Mouse (Mus musculus): Measurements from ENCODE around the gene Emilin3. TPM values are rescaled to one million over a fixed set of nuclear protein-coding genes. Genes with fewer than 3 reads are reported as not detected.
"Not testable (repeated sequence)": the region's sequence is repeated elsewhere in the genome, so short reads cannot be mapped to it uniquely, and the experiment has no call there.

Emilin3 gene
- 1 to 10 TPM; 8.8 to 9.6 TPM for total RNA-seq (2021)

DNA sequence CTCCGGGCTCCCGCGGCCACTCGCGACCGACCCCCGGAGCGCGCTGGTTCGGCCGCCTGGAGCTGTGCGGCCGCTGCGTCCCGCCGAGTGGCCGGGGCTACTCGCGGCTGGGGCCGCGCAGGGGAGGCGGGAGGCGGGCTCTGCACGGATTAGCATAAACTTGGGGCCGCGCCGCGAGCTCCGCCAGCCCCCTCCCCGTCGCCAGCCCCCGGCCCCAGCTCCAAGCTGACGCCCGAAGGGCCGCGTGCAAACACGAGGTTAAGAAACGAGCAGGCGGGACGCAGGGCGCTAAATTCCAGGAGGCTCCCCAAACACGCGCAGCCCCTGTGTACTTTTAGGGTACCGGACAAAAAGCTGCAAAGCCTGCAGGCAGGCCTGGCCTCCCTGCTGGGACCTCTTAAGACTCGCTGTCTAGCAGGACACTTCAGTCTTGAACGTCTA is at the start of gene Emilin3:
Gene Emilin3, minus strand, starts transcription at position 98 of the 441 bp plus-strand sequence.
- DNase-seq = peak; percentile 27

DNA sequence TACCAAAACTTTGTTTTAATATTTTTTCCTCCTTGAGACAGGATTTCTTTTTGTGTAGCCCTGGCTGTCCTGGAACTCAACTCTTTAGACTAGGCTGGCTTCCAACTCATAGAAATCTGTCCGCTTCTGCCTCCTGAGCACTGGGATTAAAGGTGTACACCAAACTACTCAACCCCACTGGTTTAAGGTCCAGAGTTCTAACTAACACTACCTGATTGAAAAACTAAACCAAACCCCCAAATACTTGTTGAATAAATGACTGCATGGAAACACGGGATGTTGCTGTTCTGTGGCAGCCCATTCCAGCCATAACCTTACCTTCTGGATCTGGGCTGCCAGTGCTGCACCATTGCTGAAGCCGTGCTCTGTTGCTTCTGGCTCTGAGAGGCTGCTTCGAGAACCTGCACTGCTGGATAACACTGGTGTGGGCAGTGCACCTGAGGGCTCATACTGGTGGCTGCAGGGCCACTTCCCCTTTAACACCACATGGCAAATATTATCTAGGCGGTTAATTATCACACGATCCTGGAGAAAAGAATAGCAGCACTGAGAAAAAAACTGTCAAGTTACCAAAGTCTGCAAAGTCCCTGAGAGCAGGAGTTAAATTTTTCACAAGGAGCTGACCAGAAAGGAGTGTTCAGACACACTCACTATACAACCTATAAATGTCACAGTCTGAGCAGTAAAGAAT is 49.0 kb upstream of the Emilin3 start:
- no peak for DNase-seq

DNA sequence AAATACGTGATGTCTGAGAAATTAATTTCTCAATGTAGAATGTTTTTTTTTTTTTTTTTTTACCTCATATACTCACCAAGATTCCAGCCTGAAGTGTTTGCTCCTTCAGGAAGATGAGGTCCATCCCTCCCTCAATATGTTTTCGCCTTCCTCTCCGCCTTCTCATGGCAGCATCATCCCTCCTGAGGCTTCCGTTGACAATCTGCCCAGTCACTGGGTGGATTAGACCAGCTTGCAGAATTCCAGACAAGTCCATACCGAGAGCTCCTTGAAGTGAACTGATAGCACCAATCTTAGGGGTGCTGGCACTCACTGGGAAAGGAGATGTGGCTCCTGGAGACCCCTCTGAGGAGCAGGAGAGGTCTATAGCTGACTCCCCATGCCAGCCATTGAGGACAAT is 47.8 kb upstream of the Emilin3 start:
- no peak for DNase-seq

DNA sequence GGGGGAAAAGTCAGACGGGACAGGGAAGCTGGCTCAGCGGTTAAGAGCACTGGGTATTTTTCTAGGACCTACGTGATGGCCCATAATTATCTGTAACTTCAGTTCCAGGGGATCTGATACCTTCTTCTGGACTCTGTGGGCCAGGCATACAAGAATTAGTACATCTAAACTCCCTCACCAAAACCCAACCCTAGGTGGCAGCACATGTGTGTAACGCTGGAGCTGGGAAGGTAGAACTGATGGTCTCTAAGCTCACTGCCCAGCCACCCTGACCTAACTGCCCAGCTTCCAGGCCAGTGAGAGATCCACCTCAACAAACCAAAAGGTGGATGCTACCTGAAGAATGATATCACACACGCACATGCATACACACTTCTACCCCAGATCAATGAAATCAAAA is 46.6 kb upstream of the Emilin3 start:
- DNase-seq = peak; percentile 59

DNA sequence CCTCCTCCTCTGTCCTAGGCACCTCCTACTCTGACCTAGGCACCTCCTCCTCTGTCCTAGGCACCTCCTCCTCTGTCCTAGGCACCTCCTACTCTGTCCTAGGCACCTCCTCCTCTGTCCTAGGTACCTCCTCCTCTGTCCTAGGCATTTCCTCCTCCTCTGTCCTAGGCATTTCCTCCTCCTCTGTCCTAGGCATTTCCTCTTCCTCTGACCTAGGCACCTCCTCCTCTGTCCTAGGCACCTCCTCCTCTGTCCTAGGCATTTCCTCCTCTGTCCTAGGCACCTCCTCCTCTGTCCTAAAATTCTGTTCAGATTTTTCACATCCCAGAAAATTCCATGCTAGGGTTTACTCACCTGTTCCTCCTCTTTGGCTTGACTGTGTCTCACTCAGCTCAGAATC is 45.7 kb upstream of the Emilin3 start:
- DNase-seq = not testable (repeated sequence)

DNA sequence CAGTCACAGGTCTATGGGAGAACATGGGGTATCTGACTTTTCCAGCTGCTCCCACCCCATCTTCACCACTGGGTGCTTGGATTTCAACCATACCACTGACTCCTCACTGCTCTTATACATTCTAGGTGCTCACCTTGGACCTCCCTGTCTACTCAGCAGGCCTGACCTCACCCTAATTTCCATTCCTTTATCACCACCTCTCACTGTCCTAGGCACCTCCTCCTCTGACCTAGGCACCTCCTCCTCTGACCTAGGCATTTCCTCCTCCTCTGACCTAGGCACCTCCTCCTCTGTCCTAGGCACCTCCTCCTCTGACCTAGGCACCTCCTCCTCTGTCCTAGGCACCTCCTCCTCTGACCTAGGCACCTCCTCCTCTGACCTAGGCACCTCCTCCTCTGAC is 45.2 kb upstream of the Emilin3 start:
- not testable (repeated sequence) for DNase-seq

DNA sequence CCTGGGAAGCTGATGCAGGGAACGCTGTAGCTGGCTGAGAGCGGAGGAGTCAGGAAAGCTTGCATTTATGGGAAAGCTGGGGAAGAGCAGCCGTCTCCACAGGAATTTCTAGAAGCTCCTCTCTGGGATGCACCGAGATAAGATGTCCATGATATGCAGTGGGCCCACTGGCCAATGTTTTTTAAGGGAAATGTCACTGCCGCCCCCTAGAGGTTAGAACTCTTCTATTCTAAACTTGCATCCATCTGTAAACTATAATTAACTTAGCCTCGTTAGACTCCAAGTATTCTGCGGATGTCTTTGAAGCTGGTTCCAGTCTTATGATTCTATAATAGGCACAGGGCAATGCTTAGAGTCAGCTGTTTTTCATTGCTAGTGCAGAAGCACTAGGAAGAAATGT is 43.2 kb upstream of the Emilin3 start:
- DNase-seq = peak; percentile 36

DNA sequence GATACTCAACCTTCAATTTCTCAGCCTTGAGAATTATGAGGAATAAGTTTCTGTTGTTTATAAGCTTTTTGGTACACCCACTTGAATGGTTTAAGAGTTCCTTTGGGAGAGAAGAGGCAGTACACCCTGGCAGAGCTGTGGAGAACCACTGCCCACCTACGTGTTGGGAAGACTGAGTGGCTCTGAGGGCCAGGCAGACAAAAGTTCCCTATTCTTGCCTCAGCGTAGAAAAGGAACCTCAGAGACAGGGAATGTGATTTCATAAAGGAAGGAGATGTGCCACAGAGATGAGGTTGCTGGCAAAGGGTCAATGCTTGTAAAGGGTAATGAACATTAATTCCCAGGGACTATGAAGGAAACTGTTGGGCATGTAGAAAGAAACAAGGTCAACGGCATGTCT is 42.4 kb upstream of the Emilin3 start:
- no peak for DNase-seq

DNA sequence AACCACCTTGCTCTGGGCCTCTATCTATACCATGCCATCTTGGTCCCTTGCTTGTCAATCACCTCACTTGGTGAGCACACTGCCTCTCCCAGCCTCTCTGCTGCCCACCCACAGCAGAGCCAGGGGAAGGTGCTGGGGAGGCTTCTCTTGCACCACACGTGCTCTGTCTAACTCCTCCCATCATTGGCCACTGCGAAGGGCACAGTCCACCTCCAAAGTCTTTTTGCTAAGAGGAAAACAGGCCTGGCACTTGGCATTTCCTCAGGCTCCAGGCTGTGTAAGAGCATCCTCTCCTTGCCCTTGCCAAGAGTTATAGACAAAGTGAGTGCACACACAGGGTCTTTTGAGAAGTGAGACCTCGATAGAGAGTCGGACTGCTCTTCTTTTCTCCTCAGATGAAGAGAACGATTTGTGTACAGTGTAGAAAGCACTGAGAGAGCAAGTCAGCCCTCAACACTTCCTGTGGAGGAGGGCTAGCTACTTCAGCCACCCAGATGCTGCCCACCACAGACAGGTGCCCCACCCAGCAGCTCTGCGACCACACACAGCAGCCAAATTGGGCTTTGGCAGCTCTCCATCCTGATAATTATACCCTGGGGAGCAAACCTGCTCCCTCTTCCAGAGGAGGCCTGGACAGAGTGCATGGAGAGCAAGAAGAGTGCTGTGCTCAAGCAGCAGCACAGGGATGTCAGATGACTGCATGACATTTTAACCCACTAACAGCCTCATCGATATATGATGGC is 41.2 kb upstream of the Emilin3 start:
- DNase-seq = no peak

DNA sequence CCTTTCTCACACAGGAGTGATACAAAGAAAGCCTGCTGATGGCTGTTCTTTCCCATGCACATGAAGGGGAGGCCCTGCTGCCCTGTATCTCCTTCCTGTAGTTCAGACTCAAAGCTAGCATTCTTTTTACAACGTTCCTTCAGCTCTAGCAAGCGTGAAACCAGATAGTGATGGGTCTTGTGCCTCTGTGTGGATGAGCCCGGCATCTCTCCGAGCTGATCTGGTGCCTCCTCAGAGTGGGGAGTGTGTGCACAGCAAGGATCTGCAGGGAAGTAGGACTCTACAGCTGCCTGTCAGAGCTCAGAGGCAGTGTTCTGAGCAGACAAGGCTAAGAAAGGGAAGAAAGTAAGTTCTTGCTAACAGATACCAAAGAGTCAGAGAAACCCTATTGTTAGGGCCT is 39.5 kb upstream of the Emilin3 start:
- no peak for DNase-seq

DNA sequence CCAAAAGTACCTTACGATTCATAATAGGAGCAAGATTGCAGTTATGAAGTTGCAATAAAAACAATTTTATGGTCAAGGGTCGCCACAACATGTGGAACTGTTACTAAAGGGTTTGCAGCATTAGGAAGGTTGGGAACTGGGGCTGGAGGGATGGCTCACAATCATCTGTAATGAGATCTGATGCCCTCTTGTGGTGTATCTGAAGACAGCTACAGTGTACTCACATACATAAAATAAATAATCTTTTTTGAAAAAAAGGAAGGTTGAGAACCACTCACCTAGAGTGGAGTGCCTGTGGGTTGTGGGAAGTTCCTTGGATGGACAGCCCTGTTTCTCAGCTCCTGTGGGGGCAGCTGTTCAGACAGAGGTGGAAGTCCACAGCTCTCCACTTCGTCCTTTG is 30.3 kb upstream of the Emilin3 start:
- DNase-seq = no peak

DNA sequence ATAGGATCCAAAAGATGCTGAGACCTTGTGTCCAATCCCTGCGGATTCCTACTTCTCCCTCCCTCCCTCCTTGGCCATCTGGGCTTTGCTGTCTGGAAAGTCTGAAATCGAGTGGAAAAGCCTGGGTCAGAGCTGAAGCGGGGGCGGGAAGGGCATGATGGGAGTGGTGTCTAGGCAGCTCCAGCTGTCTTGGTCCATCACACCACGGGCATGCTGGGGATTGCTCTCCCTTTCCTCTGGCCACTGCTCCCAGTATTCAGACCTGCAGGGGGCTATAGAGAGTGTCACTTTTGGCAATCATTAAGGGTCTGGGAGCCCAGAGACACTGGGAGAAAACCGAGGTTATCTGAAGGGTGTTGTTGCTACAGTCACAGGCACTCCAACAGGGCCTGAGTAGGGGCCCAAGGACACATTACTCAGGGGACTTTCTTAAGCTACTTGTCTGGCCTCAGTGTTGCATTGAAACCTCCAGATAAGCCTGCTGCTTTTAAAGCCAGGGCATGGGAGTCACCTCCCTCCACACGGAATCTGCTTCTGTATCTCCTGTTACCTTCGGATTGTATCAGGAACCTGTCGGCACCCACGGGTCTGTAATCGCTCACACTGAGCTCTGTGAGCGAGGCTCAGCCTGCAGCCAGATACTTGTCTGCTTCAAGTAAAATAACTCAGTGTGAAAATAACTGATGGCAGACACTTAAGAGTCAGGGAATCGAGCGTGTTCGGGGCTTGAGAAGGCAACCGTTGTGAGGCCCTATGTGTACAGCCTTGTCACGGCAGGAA is 29.0 kb upstream of the Emilin3 start:
- DNase-seq = peak; percentile 45

DNA sequence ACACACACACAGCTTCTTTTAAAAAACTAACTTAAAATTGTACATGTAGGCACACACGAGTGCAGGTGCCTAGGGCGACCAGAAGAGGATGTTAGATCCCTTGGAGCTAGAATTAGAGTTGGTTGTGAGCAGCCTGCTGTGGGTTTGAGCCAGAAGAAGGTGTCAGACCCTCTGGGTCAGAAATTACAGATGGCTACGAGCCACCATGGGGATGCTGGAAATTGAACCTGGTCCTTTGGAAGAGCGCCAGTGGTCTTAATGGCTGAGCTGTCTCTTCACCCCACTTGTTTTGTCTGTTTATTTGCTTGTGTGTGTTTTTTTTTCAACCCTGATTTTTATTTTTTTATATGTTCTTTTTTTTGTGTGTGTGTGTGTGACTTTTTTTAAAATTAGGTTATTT is 22.3 kb upstream of the Emilin3 start:
- DNase-seq = no peak

DNA sequence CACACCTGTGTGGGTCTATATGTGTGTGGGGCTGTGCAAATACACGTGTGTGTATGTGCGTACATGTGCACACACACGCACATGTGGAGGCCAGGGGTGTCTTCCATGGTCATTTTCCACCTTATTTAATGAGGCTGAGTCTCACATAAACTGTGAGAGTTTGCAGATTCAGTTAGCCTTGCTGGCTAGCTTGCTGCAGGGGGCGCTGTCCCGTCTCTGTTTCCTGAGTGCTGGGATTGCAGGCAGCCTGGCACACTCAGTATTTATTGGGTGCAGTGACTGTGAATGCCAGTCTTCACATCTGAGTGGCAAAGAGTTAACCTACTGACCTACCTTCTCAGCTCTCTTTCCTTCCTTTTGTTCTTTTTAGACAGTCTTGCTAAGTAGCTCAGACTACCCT is 21.8 kb upstream of the Emilin3 start:
- no peak for DNase-seq

DNA sequence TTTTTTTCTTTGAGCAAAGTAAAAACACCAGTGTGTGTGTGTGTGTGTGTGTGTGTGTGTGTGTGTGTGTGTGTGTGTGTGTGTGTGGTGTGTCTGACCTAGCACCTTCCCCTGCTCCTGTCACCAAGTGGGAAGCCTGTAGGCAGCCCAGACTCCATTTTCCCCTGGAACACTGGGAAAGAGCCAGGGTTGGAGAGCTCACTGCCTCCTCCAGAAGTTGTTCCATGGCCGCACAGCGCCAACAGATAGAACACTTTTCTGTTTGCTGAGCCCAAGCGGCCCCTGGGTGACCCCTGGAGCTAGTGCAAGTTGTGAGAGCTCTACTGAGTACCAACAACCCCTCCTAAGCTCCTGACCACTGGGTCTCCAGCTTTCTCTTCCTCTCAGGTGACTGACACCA is 20.9 kb upstream of the Emilin3 start:
- peak; percentile 41 for DNase-seq

DNA sequence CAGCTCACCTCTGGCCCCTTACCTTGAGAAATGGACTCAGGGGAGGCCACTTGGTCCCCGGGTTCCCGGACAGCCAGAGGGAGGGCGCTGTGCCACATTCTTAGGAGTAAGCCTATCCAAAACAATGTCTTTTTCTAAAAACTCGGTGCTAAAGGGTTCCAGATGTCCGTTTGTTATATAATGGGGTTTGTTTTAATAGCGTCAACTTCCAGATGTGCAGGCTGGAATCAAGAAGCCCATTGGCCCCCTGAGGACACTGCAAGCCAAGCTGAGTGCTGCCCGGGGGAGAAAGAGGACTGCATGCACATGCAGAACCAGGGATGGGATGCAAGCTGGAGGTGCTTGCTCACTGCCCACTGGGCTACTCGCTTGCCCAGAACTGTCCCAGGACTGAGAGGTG is 20.2 kb upstream of the Emilin3 start:
- DNase-seq = peak; percentile 32

DNA sequence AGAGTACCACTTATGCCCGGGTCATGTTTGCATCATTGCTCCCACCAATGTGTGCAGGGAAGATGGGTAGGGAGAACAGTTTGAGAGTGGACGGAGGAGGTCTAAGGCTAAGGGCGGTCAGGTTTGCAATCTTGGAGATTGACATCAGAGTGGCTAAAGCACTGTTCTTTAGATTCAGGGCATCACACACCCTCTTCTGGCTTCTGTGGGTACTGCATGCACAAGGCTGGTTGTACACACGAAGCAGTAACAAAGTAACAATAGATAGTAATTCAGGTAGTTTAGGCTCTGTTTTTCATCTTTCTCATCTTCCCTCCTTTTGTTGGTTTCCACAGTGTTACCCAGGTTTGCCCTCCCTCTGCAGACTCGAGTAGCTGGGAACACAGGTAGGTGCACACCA is 19.2 kb upstream of the Emilin3 start:
- no peak for DNase-seq

DNA sequence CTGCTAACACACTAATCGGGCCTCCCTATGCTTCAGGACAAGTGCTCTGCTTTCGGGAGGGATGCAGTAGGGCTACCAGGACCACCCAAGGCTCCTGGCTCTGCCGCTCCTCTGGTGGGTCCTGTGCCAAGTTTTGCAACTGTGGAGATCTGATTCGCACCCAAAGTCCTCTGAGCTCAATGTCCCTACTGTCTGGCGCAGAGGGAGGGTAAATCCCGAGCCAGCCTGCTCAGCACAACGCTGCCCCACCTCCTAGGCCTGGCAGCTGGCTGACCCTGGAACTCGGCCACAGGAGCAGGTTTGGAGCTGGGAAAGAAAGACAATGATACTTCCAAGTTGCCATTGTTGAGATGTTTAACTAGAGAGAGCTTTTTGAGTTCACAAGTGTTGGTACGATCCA is 13.1 kb upstream of the Emilin3 start:
- no peak for DNase-seq

DNA sequence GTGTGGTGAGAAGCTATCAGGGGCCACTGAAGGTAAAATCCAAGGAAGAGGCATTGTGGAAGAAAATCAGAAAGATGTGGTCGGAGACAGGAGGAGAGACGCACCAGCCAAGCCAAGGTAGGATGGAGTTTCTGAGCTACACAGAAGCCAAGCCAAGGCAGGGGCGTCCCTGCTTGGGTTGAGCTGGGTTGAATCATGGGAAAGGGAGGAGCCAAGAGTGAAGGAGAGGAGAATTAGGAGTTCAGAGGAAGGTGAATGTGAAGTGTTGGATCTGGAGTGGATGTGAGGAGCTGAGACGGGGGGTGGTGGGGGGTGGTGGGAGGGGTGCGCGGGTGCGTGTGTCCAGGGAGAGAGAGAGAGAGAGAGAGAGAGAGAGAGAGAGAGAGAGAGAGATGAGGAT is 9.2 kb upstream of the Emilin3 start:
- no peak for DNase-seq

DNA sequence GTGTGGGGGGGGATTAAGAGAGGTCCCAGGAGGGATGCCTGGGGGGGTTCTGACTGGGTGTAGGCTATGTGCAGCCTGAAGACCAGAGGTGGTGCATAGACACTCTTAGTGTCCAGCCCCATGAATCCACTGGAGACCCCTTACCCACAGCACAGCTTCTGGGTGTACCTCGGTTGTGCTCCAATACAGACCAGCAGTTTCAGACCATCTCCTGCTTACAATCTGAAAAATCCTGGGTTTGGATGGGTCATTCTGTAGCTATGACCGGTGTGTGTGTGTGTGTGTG is 6.7 kb upstream of the Emilin3 start:
- DNase-seq = no peak

DNA sequence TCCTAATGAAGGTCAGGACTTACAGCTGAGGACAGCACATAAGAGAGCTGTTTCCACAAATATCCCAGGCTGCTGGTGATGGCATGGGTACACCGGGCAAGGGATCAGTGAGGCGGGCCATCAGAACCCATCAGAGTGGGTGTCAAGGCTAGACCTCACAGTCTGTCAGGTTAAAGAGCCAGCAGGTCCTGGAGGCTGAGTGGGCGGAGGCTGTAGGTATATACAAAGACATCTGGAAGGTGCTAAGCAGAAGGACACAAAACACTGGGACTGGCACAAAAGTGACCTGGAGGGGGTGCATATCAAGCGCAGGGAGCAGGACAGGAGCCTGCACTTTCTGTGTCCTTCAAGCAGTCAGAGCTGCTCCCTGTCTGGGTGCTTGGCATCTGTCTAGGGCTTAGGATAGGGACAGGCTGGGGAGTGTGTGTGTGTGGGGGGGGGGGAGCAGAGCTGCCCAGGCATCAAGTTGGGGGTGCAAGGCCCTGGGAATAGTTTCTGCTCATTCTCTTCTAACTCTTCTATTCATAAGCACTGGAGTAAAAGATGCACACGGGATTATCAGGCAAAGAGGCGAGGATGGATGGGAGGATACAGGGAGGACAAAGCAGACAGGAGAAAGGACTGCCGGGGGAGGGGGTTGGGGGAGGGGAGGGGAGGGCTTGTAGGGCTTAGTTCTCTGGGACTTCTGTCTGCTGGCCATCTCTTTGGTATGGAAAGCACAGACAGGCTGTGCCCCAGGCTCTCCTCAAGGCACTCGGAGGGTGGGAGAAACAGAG is 6.2 kb upstream of the Emilin3 start:
- no peak for DNase-seq

DNA sequence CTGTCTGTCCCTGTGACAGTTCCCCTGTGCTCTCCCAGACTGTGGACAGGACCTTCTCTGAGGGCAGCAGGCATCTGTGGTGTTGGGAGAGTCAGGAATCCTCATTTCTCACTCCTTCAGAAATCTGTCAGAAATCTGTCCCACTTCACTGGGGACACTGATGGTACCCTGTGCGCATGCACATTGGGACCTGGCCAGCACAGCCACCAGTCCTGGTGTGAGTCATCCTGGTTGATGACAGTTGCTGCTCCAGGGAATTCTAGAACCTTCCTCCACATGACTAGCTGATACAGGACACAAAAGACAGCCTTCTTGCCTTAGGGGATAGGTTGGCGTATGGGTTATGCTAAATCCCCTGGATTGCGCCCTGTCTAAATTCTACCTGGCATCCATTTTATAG is 5.2 kb upstream of the Emilin3 start:
- no peak for DNase-seq

DNA sequence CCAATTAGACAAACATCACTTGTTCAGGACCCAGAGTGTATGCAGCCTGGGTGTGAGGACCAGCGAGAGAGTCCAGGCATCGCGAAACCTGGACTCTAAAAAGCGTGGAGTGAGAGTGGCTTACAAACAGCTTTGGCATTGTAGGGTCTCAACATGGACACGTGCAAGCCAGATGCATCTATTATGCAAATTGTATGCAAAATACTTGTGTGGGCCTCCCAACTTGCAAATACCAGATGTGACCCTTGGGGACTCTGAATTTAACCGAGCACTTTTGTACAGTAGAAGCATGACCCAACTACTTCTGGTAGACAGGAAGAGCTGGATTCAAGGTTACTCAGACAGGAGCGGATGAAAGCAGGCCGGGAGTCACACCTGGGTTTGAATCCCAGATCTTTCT is 4.6 kb upstream of the Emilin3 start:
- DNase-seq = no peak

All from heart, postnatal 4 days (tissue).